Mouse (Mus musculus) right cerebral cortex, postnatal 25 days (tissue): ENCODE data around the gene Col17a1.

Experiments used
- DNase-seq: peaks from one replicate; pipeline ENCODE4 v3.0.0; 2022

Gene Col17a1

GRCm38 (mm10) chr19:47691994-47692393 is at the start of gene Col17a1:
Gene Col17a1, minus strand, starts transcription at chr19:47692094.
- no peak for DNase-seq

- no peak for DNase-seq
These were observed 40.0 kb upstream of the Col17a1 start for GRCm38 (mm10) chr19:47731931-47732330.

- peak; percentile 100 for DNase-seq
These were observed 39.4 kb upstream of the Col17a1 start, which contains the start of gene Sfr1 for GRCm38 (mm10) chr19:47731071-47731881. Gene Sfr1, plus strand, starts transcription at chr19:47731682.

GRCm38 (mm10) chr19:47730691-47731070 is 38.8 kb upstream of the Col17a1 start:
- DNase-seq, result peak; percentile 66

GRCm38 (mm10) chr19:47725643-47726140 is 33.8 kb upstream of the Col17a1 start:
- DNase-seq, result no peak

- no peak for DNase-seq
These were observed 33.0 kb upstream of the Col17a1 start for GRCm38 (mm10) chr19:47724903-47725302.

- DNase-seq, result no peak
These were observed 30.6 kb upstream of the Col17a1 start for GRCm38 (mm10) chr19:47722471-47722870.

GRCm38 (mm10) chr19:47719147-47719546 is 27.3 kb upstream of the Col17a1 start:
- no peak for DNase-seq

- DNase-seq, result no peak
These were observed 24.2 kb upstream of the Col17a1 start for GRCm38 (mm10) chr19:47716144-47716543.

GRCm38 (mm10) chr19:47713457-47713856 is 21.6 kb upstream of the Col17a1 start:
- no peak for DNase-seq

GRCm38 (mm10) chr19:47710376-47710775 is 18.5 kb upstream of the Col17a1 start:
- DNase-seq, result peak; percentile 19

- DNase-seq, result no peak
These were observed 13.9 kb upstream of the Col17a1 start for GRCm38 (mm10) chr19:47705772-47706309.

- no peak for DNase-seq
These were observed 13.3 kb upstream of the Col17a1 start for GRCm38 (mm10) chr19:47705080-47705771.

GRCm38 (mm10) chr19:47700509-47700908 is 8.6 kb upstream of the Col17a1 start:
- DNase-seq, result no peak

GRCm38 (mm10) chr19:47699743-47700142 is 7.8 kb upstream of the Col17a1 start:
- DNase-seq, result no peak

- DNase-seq, result no peak
These were observed 6.4 kb upstream of the Col17a1 start for GRCm38 (mm10) chr19:47698266-47698665.

GRCm38 (mm10) chr19:47697067-47697466 is 5.2 kb upstream of the Col17a1 start:
- DNase-seq, result no peak

GRCm38 (mm10) chr19:47696411-47696810 is 4.5 kb upstream of the Col17a1 start:
- no peak for DNase-seq

- no peak for DNase-seq
These were observed 3.8 kb upstream of the Col17a1 start for GRCm38 (mm10) chr19:47695725-47696124.

- no peak for DNase-seq
These were observed 2.3 kb downstream of the Col17a1 start for GRCm38 (mm10) chr19:47689592-47689991.

- DNase-seq, result peak; percentile 62
These were observed 13.2 kb downstream of the Col17a1 start for GRCm38 (mm10) chr19:47678675-47679074.

GRCm38 (mm10) chr19:47674419-47674818 is 17.5 kb downstream of the Col17a1 start:
- no peak for DNase-seq

- no peak for DNase-seq
These were observed 23.5 kb downstream of the Col17a1 start for GRCm38 (mm10) chr19:47668399-47668798.

- no peak for DNase-seq
These were observed 24.3 kb downstream of the Col17a1 start for GRCm38 (mm10) chr19:47667601-47668000.
